Mouse (Mus musculus) cerebellum, postnatal 4 days (tissue): ENCODE measurements at regions not wholly inside any gene's neighbourhood (a gene's known extent, or its start where the extent isn't known, plus 50 kb on each side); places are given as distances from the start of the nearest gene placed in this dataset.

Experiments used
- DNase-seq, 2 experiments: peaks; one replicate each; pipeline ENCODE4 v3.0.0; 2022; ENCODE audit warnings: low spot score in 2 of 2, mixed read lengths in 1 of 2

- DNase-seq, result no peak
Measured at GRCm38 (mm10) chr2:117811931-117812330, 299.7 kb upstream of the Thbs1 start.

GRCm38 (mm10) chr2:117819701-117820225 lies 291.9 kb upstream of the Thbs1 start:
- no peak for DNase-seq

- DNase-seq, result no peak
Measured at GRCm38 (mm10) chr2:117820708-117821107, 291.0 kb upstream of the Thbs1 start.

- DNase-seq, result no peak
Measured at GRCm38 (mm10) chr2:117825088-117825487, 286.6 kb upstream of the Thbs1 start.

GRCm38 (mm10) chr2:117827278-117827677 lies 284.4 kb upstream of the Thbs1 start:
- no peak for DNase-seq

- DNase-seq, result no peak
Measured at GRCm38 (mm10) chr2:117838387-117838786, 273.3 kb upstream of the Thbs1 start.

GRCm38 (mm10) chr2:117840406-117840805 lies 271.3 kb upstream of the Thbs1 start:
- no peak for DNase-seq

GRCm38 (mm10) chr2:117842309-117842986 lies 269.2 kb upstream of the Thbs1 start:
- DNase-seq, result no peak

GRCm38 (mm10) chr2:117852442-117852841 lies 259.2 kb upstream of the Thbs1 start:
- no peak for DNase-seq

- no peak for DNase-seq
Measured at GRCm38 (mm10) chr2:117862301-117862700, 249.4 kb upstream of the Thbs1 start.

- no peak for DNase-seq
Measured at GRCm38 (mm10) chr2:117865119-117865518, 246.6 kb upstream of the Thbs1 start.

GRCm38 (mm10) chr2:117866946-117867345 lies 244.7 kb upstream of the Thbs1 start:
- no peak for DNase-seq

- no peak for DNase-seq
Measured at GRCm38 (mm10) chr2:117867409-117867808, 244.3 kb upstream of the Thbs1 start.

GRCm38 (mm10) chr2:117868857-117869256 lies 242.8 kb upstream of the Thbs1 start:
- DNase-seq, result no peak

- DNase-seq, result no peak
Measured at GRCm38 (mm10) chr2:117871507-117872282, 240.0 kb upstream of the Thbs1 start.

GRCm38 (mm10) chr2:117877816-117878215 lies 233.9 kb upstream of the Thbs1 start:
- no peak for DNase-seq

- DNase-seq, result no peak
Measured at GRCm38 (mm10) chr2:117882136-117882535, 229.5 kb upstream of the Thbs1 start.

GRCm38 (mm10) chr2:117882890-117883289 lies 228.8 kb upstream of the Thbs1 start:
- DNase-seq, result no peak

GRCm38 (mm10) chr2:117886516-117886915 lies 225.2 kb upstream of the Thbs1 start:
- DNase-seq, result no peak

- DNase-seq, result no peak
Measured at GRCm38 (mm10) chr2:117901311-117901710, 210.4 kb upstream of the Thbs1 start.

- DNase-seq, result no peak
Measured at GRCm38 (mm10) chr2:117902837-117903236, 208.8 kb upstream of the Thbs1 start.

- no peak for DNase-seq
Measured at GRCm38 (mm10) chr2:117903705-117904104, 208.0 kb upstream of the Thbs1 start.

- no peak for DNase-seq
Measured at GRCm38 (mm10) chr2:117906509-117906908, 205.2 kb upstream of the Thbs1 start.
